Mouse (Mus musculus) stomach, postnatal 0 days (tissue): ENCODE results near the gene Cdiptos.

Experiments used
- CTCF ChIP-seq: IDR thresholded peaks from 2 replicates; pipeline ENCODE4 v1.5.1; 2016; ENCODE audit warnings: antibody characterized with exemption, low read depth, mild to moderate bottlenecking, moderate library complexity
- EP300 ChIP-seq: optimal IDR thresholded peaks from 2 replicates; pipeline ENCODE3; 2016; ENCODE audit warnings: antibody characterized with exemption

DNA sequence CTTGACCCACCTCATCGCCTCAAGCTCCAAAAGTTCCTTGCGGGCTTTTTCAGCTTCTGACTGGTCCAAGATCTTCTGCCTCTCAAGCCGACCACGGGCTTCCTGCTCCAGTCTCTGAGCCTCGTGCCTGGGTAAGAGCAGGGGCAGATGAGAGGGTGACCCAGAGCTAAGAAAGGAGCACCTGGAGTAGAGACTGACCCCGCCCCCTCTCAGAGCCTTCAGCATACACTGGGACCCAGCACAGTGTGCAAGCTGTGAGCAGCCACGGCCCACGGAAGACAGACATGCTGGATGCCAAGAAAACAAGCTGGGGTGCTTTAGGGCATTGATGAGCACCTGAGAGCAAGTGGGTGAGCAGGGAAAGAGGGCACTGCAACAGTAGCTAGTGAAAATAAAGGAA, 12.9 kb upstream of the Cdiptos start:
- TF ChIP-seq CTCF, result no peak
- no peak for TF ChIP-seq EP300
